Mouse (Mus musculus): ENCODE results near the gene Mybpc3.

Mybpc3 gene

DNA sequence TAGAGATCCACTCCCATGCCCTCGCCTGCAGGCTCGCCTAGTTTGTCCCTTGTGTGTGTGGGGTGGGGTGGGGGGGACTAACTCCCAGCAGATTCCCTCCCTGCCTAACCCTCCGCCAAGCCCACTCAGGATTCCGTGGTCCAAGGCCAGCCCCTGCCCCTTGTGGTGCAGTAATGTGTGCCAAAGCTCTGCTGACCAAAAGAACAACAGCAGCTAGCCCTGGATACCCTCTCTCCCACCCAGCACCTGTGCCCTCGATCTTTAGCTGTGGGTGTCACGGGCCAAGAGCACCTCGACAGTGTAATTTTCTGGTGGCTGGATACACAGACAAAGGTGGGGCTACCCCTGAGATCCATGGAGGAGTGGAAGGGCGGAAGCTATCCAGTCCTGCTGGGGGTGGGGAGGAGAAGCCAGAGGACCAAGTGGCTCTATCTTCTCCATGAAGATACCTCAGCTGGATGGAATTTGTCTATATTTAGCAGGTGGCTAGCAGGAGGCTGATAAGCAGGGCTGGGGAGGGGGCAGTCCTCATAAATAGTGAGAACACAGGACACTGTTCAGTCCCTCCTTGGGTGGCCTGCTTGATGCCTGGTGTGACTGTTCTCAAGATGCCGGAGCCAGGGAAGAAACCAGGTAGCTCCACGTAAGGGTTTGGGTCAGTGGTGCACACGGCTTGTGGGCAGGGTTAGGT lies at the start of gene Mybpc3:
Gene Mybpc3, plus strand, starts transcription at position 560 of the 691 bp plus-strand sequence.
- no peak for DNase-seq (ENCODE audit: low spot score in 2 of 2)

DNA sequence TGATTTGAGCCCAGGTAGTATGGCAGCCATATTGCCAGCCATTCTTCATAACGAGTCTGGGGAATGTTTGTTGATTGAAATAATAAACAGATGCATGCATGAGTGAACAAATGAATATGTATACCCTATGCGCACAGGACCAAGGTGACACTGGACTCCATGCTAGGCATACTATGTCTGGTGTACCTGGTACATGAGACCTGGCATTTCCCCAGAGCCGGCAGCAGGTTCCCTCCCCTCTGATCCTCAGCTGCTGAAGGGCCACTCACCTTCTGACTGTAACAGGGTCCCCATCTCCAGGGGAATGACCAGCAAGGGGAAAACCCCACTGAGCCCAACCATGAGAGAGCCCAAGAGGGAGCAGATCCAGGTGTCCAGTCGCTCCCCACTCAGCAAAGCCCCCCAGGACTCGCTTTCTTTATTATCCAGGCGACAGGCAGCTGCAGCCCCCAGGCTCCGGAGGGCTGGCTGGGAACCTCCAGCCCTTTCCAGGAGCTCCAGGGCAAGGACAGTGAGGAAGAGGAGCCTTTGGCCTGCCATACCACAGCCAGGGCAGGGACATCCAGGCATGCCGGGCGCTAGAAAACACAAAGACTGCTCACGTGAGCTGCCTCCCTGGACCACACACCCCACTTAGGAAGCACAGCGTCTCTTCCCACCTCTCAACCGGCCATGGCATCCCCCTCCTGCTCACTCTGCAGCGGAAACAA lies 49.6 kb upstream of the Mybpc3 start:
- no peak for DNase-seq (ENCODE audit: low spot score in 2 of 2)

DNA sequence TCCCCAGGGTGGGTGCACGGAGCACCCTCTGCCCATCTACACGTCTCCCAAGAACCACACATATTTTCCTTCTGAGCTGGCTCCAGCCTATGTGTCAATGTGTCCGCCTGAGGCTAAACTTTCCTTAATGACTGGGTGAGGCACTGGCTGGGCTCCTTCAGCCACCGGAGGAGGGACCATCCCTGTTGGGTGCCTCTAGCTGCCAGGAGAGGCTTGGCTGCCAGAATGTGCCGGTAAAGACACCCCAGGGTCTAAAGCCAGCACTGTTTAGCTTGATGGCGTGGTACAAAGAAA lies 49.1 kb upstream of the Mybpc3 start:
- DNase-seq (ENCODE audit: low spot score in 2 of 2): no peak

DNA sequence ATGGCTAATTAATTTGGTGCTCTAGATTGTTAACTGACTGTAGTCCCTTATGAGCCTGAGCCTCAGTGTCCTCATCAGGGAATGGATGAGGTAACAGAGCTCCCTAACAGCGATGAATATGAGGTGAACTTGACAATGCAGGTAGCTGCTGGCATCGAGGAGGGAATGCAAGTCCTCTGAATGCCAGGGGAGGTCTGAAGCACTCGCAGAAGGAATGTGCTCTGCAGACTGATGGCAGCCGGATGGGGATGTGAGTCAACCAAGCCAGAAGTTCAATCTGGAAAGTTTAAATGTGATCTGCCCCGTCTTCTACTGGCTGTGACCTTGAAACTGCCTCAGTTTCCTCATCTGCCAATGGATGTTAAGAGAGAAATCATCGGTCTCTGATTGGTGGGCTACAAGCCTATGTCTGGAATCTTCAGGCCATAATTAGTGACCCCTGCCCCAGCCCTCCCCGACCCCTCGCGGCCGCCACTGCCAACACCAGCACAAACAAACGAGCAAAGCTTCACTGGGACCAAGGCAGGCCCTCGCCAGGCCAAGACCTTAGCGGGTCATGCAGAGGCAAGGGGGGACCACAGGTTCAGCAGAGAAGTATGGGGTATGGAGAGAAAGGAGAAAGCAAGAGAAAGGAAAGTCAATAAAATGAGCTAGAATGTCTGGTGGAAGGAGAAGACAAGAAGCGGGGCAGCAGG lies 48.5 kb upstream of the Mybpc3 start:
- DNase-seq (ENCODE audit: low spot score in 2 of 2): no peak

DNA sequence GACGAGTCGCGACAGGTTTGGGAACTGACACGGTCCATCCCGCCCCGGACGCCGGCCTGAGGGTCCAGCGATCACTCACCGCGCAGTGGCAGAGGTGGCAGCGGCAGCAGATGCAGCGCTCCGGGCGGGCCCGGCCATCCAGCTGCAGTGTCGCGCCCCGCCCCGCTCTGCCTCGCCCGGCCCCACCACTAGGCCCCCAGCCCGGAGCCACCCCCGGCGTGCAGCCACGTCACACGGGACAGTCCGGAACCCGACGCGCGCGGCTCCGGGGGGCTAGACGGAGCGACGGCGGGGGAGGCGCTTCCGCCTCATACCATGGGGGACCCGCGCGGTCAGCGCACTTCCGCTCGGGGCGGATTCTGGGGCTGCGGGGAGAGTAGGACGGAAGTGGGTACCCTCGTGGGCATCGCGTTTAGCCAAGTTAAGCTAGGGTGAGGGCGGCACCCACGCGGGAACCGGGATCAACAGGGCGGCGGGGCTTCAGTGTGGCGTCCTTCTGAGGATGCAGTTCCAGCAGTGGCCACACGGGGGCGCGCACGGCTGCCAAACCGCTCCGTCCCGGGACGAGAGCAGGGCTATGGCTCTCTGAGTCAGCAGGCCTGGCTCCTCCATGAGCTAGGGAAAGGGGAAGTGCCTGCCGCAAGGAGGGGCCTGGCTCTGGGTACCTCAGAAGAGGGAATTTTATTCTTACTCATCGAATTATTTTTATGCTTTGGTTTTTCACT lies 47.7 kb upstream of the Mybpc3 start, which contains the start of gene Slc39a13:
Gene Slc39a13, minus strand, starts transcription at position 342 of the 725 bp plus-strand sequence.
- DNase-seq (ENCODE audit: low spot score in 2 of 2): peak; percentile 93 to 94

DNA sequence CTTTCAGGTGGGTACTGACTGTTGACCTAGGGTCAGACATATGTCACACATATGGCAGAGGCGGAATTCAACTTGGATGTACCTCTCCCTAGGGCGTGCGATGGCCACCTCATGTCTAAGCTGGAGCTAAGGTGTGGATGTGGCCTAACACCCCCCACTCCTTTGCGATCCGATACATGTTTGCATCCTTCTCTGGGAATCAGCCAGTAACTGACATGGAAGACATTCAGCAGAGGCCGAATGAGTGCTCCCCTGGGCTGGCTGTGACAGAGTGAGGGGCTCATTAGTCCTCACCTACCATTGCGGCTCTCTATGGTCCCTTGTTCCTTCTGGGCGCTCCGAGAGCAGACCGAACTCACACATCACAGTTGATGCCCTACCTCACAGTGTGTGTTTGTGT lies 46.9 kb upstream of the Mybpc3 start:
- DNase-seq (ENCODE audit: low spot score in 2 of 2): no peak

DNA sequence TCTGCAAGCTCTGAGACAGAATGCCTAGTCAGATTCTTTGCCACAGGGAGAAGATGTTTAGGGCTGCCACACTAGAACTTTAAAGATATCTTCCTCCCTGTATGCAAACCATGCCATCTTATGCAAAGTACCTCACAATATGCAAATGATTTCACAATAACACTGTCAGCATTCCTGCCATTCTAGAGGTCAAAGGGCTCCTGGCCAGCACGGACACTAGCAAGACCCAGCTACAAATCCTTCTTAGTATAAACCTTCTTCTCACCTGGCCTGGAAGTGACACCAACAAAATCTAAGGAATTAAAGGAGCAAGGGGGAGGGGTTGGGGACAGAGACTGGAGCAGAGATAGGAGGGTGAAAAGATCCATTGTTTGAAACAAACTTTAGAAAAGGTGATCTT lies 45.9 kb upstream of the Mybpc3 start:
- DNase-seq (ENCODE audit: low spot score in 2 of 2): no peak

DNA sequence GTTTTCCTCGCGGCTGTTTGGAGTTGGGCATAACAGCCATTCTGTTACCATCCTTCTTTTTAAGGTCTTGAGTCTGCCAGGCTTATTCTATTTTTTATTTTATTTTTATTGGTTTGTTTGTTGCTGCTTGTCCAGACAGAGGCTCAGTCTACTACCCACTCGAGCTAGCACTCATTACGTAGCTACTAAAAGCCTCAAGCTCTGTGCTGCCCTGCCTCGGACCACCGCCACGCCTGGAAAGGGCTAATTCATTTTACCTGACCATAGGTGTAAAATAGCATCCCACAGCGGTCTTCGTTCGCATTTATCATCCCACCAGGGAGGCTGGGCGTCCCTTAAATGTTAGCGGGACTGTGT lies 40.0 kb upstream of the Mybpc3 start:
- DNase-seq (ENCODE audit: low spot score in 2 of 2): no peak

DNA sequence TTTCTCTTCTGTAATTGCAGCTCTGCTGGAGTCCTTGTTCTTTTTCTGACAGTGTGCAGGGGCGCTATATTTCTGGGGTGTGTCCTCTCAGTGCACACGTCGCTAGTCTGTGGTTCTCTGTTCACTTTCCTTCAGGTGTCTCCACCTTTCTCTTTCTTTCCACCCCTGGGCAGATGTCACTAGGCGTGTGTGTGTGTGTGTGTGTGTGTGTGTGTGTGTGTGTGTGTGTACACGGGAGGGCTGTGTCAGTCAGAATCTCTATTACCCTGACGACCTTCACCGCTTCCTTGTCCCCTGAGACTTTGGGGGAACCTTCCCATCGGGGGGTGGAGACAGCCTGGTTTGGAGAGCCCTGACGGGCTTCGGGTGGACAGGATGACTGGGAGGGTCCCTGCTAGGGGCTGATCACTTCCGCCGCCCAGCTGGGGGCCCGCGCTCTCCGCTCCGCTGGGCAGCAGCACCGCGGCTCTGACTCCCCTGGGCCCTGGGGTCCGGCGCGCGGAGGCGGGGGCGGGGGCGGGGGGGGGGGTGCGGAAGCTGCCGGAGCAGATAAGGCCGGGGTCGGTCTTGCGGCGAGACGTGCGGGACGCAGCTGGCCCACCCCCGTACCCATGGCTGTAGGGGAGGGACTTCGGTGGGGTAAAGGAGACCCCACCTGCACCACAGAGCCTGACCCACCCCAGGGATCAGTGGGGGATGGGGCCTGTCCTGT lies 39.5 kb upstream of the Mybpc3 start:
- DNase-seq (ENCODE audit: low spot score in 2 of 2): no peak

DNA sequence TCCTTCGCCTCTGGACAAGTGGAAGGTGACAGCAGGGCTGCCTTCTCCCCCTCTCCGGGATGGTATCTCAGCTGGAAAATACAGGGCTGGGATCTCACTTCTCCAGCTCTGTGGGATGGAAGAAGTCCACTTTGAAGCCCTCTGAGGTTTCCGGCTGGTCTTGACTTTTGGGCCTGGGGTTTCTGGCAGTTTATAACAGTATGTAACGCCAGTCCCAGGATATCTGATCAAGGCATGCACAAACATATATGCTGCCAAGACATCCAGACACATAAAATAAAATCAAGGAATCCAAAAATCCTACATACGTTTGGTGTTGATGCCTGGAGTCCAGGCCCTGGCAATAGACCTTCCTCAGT lies 38.9 kb upstream of the Mybpc3 start:
- no peak for DNase-seq (ENCODE audit: low spot score in 2 of 2)

DNA sequence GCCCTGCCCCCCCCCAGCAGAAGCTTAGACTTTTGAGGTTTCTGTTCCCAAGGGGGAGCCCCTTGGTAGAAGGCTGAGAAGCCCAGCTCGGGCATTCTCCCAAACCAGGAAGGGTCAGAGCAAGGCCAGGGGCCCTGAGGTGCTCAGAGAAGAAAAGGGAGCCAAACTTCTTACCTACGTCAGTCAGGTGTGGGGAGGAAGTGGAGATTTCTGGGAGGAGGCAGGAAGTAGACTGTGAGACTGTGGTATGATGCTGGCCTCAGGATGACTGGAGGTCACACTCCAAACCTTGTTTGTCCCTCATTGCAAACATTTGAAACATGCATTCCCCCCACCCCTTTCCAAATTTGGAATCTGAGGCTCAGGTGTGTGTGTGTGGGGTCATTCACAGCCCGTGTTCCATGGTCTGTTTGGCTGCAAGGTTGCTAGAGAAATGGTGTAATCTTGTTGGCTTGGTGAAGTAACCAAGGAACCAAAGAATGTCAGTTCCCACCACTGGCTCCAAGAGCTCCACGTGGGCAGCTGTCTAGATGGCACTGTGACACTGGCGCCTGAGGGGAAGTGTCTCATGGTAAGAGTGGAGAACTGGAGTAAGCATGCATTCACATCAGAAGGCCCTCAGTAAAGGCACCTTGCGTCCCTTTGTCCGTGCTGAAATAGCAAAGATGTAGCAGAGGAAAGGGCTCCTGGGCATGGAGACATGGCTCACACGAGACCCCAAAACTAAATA lies 37.0 kb upstream of the Mybpc3 start:
- DNase-seq (ENCODE audit: low spot score in 2 of 2): no peak

DNA sequence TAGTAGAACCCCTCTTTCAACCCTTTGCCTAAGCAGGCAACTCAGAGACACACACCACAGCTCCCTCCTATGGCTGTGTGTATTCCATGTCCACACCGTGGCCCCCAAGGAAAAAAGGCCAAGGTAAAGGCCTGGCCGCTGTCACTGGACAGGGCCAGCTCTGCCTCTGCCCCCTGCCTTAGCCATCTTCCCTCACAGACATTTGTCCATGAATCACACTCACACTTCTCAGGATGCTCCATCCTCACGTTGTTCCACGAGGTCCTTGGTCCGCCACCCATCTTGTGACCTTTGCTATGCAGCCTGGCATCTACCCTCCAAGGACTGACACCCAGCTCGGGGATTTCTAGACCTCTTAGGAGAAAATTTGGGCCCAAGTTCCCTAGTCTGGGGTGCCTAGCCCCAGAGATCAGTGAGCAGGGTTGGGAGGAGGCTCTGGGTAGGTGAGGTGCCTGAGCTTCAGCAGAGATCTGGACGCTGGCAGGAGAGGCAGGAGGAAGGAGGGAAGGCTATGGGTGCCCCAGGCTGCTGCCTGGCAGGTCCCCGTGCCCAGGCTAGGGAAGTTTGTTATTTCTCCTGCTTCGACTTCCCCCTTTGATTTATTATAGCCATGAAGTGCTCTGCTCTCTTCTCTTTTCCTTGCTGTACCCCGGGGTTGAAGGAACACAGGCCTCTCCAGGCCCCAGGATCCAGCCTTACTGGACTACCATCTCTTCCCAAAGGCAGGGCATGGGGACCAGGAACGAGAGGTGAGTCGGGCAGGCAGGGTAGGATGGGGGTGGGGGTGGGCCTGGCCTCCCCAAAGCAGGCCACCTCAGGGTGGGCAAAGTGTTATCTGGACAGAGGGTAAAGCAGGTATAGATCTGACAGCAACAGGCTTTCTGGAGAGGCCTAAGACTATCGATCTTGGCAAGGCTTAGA lies 35.9 kb upstream of the Mybpc3 start, which contains the start of gene Spi1:
Gene Spi1, plus strand, starts transcription at position 616 of the 921 bp plus-strand sequence.
- DNase-seq (ENCODE audit: low spot score in 2 of 2): no peak

DNA sequence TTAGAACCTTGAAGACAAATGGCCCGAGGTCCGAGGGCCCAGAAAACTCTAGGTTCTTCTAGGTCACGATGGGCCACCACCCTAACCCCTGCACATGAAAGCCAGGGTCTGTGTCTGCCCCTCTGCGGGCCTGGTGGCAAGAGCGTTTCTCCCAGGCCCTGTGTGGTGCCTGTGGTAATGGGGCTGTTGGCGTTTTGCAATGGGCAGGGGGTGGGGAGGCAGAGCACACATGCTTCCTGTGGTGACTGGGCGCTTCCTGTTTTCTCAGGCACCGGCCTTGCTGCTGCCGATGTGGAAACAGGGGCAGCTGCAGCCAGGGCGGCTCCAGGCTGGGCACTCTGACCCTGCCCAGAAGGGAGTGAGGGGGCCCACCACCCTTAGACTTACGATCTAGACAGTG lies 35.1 kb upstream of the Mybpc3 start:
- peak; percentile 56 to 60 for DNase-seq (ENCODE audit: low spot score in 2 of 2)

DNA sequence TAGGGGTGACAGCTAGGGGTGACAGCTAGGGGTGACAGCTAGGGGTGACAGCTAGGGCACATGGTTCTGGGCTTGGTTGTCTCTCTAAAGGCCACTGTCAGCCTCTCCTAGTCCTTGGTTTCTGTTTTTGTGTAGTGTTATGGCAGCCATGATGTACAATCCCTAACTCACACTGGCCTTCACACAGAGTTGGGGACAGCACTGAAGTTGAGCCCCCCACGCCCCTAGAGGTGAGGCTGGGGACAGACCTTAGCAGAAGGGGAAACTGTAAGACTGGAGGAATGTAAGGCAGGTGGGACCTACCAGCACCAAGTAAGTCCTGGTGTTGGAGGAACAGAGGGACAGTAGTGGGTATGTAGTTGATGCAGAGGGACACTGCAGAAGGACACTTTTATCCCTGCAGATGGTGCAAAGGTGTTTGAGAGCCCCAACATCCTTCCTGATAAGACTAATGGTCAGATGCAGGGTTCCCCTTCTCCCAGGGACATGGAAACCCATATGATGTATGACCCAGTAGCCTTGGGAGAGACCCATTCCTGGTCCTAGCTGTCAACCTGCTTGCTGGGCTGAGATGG lies 34.5 kb upstream of the Mybpc3 start:
- DNase-seq (ENCODE audit: low spot score in 2 of 2): no peak

DNA sequence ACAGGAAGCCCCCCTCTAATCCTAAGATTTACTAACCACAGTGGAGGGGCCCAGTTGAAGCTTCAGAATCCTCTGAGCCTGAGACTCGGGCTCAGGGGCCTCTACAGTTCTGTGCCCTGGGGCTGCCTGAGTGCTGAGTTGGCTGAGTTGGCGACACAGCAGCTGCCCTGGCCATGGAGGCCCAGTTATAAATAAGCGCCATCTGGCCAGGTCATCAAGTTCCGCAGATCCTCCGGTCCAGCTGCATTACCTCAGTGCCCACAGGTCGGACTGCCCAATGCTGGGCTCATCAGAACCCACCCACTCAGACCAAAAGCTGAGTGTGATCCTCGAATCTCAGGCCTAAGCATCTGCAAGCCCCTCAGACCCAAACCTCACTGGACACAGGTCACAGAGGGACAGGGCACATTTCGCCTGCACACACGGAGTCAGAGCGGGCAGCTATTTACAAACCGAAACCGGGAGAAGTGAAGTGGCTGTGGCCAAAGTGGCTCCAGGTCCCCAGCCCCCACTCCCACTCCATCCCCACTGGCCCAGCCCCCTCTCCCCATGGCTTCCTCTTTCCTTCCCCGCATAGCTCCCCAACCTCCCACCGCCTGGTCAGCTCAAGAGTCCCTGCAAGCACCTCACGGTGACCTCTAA lies 33.6 kb upstream of the Mybpc3 start:
- no peak for DNase-seq (ENCODE audit: low spot score in 2 of 2)

DNA sequence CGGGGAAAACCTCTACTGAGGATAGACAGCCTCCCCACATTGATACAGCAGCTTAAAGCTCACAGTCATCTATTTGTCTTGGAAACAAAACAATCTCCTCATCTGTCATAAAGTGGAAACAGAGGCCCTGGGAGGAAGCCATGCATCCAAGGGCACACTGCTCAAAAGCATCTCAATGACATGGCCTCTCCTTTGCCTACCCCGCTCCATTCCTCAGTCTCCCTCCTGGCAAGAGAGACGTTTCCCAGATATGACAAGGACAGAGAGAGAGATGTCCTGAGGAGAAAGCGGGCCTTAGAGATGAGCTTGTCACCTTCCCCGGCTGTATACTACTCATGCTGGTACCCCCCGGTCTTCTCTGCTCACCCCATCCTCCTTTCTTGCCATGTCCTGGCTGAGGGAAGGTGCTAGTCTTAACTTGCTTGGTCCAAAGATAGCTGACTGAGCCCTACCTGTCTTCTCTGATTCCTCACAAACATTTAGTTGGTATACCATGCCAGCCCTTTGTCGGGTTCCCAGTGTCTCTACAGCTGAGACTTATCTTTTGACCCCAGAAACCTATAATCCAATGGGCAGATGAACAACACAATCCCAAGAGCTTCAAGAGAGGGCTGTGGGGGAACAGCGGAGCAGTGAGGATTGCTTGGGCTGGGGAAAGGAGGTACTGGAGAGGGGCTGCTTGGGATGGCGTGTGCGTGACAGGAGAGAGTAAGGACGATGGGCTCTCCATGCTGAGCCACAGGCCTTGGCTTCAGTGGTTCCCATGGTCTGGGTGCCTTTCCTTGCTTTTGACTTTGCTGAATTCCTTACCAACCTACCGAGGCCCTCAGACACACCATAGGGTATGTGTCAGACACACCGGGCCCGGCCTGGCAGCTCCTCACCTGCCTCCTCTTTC lies 32.2 kb upstream of the Mybpc3 start:
- no peak for DNase-seq (ENCODE audit: low spot score in 2 of 2)

DNA sequence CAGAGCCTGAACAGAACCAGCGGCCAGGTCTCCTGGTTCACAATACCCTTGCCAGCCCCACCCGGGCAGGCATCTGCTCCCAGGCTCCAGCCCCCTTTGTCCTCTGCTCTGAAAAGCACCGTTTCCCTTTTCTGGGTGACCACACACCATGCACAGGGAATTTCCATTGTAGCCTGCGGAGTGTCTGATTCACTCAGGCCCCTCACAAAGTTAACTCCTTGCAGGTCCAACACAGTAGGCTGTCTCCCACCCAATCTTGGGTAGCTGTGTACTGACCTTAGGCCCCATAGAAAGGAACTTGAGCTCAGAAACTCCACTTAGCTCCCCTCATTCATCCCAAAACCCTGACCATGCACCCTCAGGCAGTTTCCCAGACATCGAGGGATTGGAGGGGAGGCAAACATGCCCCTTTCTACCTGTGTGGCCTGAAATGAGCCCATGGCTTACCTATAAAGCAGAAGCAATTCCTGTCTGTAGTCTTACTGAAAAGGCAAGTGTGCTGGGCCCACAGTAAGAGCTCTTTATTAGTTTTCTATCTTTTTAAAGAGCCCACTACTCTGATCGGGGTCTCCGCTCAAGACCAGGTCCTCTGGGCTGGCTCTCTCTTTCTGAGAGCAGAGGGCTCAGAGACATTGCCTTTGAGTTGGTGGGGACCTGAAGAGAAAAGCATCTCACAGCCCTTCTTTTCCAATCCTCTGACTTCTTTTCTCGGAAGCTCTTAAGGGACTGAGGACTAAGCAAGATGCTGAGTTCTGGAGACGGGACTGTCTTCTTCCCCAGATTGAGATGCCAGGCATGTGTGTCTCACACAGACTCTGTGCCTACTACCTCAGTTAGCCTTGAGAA lies 31.3 kb upstream of the Mybpc3 start:
- no peak for DNase-seq (ENCODE audit: low spot score in 2 of 2)
